Mouse (Mus musculus): Measurements from ENCODE around the gene Irf7.
"Not testable (repeated sequence)": the region's sequence is repeated elsewhere in the genome, so short reads cannot be mapped to it uniquely, and the experiment has no call there.

Irf7 gene

DNA sequence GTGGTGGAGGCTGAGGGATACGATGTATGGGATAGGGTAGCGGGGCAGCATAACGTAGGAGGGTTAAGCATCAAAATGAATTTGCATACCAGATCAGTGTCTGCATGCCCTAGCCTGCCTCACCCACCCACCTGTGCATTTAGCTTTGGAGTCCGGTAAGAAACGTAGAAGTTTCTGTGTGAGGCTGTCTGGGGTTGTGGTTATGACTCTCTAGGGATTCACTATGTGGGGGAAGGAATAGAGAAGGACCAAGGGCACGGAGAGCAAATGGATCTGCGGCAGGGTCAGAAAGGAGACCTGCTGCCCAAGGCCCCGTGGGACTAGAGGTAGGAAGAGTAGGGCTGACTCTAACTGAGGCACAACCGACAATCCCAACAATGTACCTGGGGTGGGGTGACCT lies 9.1 kb upstream of the Irf7 start:
- no peak for DNase-seq

GRCm38 (mm10) chr7:141270631-141271030 lies 4.3 kb upstream of the Irf7 start:
- no peak for DNase-seq

- no peak for DNase-seq
These were observed 2.9 kb upstream of the Irf7 start for GRCm38 (mm10) chr7:141269273-141269545.

- no peak for DNase-seq
These were observed 2.4 kb upstream of the Irf7 start for GRCm38 (mm10) chr7:141268466-141269272.

- no peak for DNase-seq
These were observed 906 bp downstream of the Irf7 start for GRCm38 (mm10) chr7:141265411-141265738.

GRCm38 (mm10) chr7:141264761-141265410 lies 1.4 kb downstream of the Irf7 start:
- DNase-seq = peak; percentile 58

- no peak for DNase-seq
These were observed 2.1 kb downstream of the Irf7 start for GRCm38 (mm10) chr7:141264041-141264700.

- no peak for DNase-seq
These were observed 2.6 kb downstream of the Irf7 start for GRCm38 (mm10) chr7:141263640-141264039.

DNA sequence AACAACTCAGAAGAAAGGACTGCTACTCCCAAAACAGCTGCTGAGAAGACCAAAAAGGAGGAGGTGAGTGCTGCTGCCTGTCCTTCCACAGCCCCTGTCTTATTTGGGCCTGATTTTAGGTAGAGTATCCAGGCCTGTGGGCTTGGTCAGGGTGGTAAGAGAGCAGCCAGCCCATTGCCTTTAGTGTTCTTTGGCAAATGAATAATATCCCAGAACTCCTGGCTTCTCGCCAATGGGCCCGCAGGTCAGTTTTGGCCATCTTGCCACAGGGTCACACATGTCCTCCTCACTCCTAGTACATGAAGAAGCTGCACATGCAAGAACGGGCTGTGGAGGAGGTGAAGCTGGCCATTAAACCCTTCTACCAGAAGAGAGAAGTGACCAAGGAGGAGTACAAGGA lies 4.8 kb downstream of the Irf7 start:
- no peak for DNase-seq

DNA sequence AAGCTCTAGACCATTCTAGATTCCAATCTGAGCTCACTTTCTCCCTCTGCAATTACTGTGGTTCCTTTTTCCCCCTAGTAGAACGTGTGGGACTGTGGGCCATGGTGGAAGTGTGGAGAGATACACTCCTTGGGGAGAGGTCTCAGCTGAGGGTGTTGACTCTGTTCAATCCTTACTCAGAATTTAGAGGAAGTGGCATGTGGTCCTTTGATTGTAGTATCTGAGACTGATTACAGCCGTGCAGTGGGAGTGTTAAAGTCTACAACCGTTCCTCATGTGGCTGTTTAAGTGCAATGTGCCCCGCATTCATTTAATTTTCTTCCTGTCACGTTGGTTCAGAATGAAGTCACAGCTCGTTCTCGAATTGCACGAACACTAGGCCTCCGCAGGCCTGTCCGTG lies 10.1 kb downstream of the Irf7 start:
- no peak for DNase-seq

GRCm38 (mm10) chr7:141250486-141250885 lies 15.8 kb downstream of the Irf7 start:
- not testable (repeated sequence) for DNase-seq

DNA sequence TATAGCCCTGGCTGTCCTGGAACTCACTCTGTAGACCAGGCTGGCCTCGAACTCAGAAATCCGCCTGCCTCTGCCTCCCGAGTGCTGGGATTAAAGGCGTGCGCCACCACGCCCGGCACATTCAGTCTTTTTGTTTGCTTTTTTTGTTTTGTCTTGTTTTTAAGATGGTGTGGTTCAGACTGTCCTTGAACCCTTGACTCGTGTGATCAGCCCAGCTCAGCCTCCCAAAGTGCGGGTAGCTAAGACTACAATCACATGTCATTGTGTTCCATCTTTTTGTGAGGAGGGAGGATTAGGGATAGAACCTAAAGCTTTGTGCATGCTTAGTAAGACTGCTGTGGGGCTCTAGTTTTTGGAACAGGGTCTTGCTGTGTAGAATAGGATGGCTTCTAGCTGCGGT lies 34.7 kb downstream of the Irf7 start:
- DNase-seq = no peak

DNA sequence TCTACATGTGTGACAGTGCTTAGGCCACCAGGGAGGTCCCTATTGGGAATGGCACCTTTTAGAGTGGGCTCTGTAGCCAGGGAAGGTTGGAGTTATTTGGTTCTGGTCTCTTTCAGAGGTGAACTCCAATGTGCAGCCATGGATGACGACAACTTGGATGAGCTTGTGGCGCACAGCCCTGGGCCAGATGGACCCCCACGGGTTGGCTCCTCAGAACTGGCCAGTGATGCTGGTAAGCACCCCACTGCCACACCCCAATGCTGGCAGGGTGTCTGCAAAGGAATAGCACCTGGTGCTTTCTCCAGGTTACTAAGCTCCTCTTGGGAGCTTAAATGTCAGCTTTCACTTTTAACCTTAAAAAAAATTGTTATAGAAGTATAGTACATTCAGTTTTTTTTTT lies 35.2 kb downstream of the Irf7 start:
- no peak for DNase-seq

GRCm38 (mm10) chr7:141230570-141230969 lies 35.7 kb downstream of the Irf7 start:
- no peak for DNase-seq

- DNase-seq = no peak
These were observed 36.6 kb downstream of the Irf7 start for GRCm38 (mm10) chr7:141229702-141230101.

- DNase-seq = peak; percentile 95
These were observed 37.8 kb downstream of the Irf7 start, which contains the start of gene Phrf1 for GRCm38 (mm10) chr7:141228279-141229067. TSS of gene Phrf1 (plus strand) at chr7:141228784.

GRCm38 (mm10) chr7:141227796-141228195 lies 38.5 kb downstream of the Irf7 start:
- no peak for DNase-seq

DNA sequence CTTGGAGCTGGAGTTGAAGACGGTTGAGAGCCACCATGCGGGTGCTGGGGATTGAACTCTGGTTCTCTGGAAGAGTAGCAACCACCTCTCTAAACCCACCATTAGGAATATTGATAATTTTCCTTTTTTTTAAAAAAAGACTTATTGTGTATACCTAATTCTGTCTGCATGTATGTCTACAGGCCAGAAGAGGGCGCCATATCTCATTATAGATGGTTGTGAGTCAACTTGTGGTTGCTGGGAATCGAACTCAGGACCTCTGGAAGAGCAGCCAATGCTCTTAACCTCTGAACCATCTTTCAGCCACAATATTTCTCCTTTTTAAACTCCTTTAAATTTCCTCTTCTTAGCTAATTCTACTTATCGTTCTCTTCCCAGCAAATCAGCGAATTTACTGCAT lies 39.7 kb downstream of the Irf7 start:
- DNase-seq = no peak

GRCm38 (mm10) chr7:141222696-141223215 lies 43.5 kb downstream of the Irf7 start:
- DNase-seq = no peak

DNA sequence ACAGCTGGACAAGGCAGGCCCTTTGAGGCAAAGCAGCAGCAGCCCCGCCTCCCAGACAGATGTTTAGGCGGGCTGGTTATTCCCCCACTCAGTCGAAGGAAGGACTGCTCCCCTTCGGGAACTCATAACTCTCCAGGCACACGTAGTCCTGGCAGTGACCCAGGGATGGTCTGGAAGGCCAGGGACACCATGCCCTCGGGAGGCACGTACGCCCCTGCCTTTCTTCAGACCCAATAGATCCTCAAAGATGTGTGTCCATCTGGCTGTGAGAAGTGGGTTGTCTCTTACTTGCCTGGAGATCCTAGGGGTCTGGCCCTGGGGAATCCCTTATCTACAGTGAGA lies 44.2 kb downstream of the Irf7 start:
- no peak for DNase-seq

DNA sequence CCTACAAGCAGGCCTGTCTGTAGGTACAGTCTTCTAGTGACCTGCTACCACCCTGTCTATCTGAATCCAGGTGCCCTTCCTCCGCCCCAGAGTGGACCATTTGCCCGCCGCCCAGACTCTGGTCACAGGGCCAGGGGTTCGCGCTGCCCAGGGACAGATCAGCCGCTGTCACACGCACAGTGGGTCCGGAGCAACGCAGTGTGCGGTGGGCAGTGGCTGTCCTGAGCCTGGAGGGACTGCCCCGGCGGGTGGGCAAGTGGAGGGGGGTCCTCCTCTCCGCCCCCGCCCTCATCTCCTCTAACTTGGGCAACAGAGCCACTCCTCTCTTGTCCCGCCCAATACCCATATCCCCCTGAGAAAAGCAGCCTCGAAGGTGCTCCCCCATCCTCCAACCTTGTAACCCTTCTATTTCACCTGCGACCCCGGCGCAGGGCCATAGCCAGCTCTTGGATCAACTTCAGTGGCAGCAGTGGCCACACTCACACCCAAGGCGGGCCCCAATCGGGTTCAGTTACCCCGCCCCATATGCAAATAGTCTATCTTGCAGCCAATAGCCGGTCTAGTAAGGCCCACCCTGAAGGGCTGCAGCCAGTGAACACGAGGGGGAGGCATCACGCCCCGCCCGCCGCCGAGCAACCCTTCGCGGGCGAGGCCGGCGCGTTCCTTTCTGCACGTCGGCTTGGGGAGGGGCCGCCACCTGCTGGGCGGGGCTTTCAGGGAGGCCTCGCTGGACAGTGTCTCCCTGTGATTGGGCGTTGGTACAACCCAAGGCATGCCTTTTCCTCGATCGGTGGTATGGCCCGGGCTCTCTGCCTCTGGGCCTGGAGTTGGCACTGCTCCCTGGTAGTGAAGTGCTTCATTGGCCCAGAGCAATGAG lies 44.8 kb downstream of the Irf7 start:
- peak; percentile 100 for DNase-seq

GRCm38 (mm10) chr7:141220377-141220776 lies 45.9 kb downstream of the Irf7 start:
- DNase-seq = no peak

Measured in retina, postnatal 1 day (tissue).